Mouse (Mus musculus): ENCODE measurements at regions not wholly inside any gene's neighbourhood (a gene's known extent, or its start where the extent isn't known, plus 50 kb on each side); places are given as distances from the start of the nearest gene placed in this dataset.
"Not testable (repeated sequence)": the region's sequence is repeated elsewhere in the genome, so short reads cannot be mapped to it uniquely, and the experiment has no call there.

GRCm38 (mm10) chr12:113333399-113333798 lies 147.7 kb downstream of the Tmem121 start:
- DNase-seq: no peak

GRCm38 (mm10) chr12:113333853-113334252 lies 148.1 kb downstream of the Tmem121 start:
- DNase-seq: not testable (repeated sequence)

- DNase-seq: no peak
Observed at GRCm38 (mm10) chr12:113337271-113337670, 151.5 kb downstream of the Tmem121 start.

GRCm38 (mm10) chr12:113338891-113339290 lies 150.4 kb upstream of the Adam6b start:
- no peak for DNase-seq

- DNase-seq: no peak
Observed at GRCm38 (mm10) chr12:113341046-113341445, 148.3 kb upstream of the Adam6b start.

GRCm38 (mm10) chr12:113355132-113355531 lies 134.2 kb upstream of the Adam6b start:
- no peak for DNase-seq

GRCm38 (mm10) chr12:113358077-113358476 lies 131.2 kb upstream of the Adam6b start:
- DNase-seq: no peak

GRCm38 (mm10) chr12:113360032-113360431 lies 129.3 kb upstream of the Adam6b start:
- no peak for DNase-seq

GRCm38 (mm10) chr12:113362409-113363038 lies 126.8 kb upstream of the Adam6b start:
- DNase-seq: no peak

- no peak for DNase-seq
Observed at GRCm38 (mm10) chr12:113364023-113364422, 125.3 kb upstream of the Adam6b start.

GRCm38 (mm10) chr12:113364437-113364836 lies 124.9 kb upstream of the Adam6b start:
- no peak for DNase-seq

- DNase-seq: no peak
Observed at GRCm38 (mm10) chr12:113365783-113366182, 123.5 kb upstream of the Adam6b start.

- DNase-seq: no peak
Observed at GRCm38 (mm10) chr12:113366394-113366793, 122.9 kb upstream of the Adam6b start.

GRCm38 (mm10) chr12:113401578-113402113 lies 87.7 kb upstream of the Adam6b start:
- no peak for DNase-seq

GRCm38 (mm10) chr12:113402823-113403222 lies 86.5 kb upstream of the Adam6b start:
- no peak for DNase-seq

- no peak for DNase-seq
Observed at GRCm38 (mm10) chr12:113411113-113411512, 78.2 kb upstream of the Adam6b start.

- DNase-seq: no peak
Observed at GRCm38 (mm10) chr12:113413996-113414395, 75.3 kb upstream of the Adam6b start.

GRCm38 (mm10) chr12:113417521-113417920 lies 71.8 kb upstream of the Adam6b start:
- DNase-seq: no peak

- no peak for DNase-seq
Observed at GRCm38 (mm10) chr12:113418731-113419402, 70.4 kb upstream of the Adam6b start.

- no peak for DNase-seq
Observed at GRCm38 (mm10) chr12:113420721-113421305, 68.5 kb upstream of the Adam6b start.

GRCm38 (mm10) chr12:113421716-113422595 lies 67.4 kb upstream of the Adam6b start:
- no peak for DNase-seq

GRCm38 (mm10) chr12:113422736-113423254 lies 66.5 kb upstream of the Adam6b start:
- DNase-seq: no peak

All from layer of hippocampus, adult 9-11 months (tissue).